Mouse (Mus musculus) C2C12 (cell line): ENCODE data around the gene Tmem191c. TPM values are rescaled to one million over a fixed set of nuclear protein-coding genes. Genes with fewer than 3 reads are reported as not detected.

Source experiments
- H3K27me3 ChIP-seq: one replicate; pipeline ENCODE4 v1.6.1; 2011; ENCODE audit not compliant: control insufficient read depth, insufficient read depth, insufficient read length
- H3K36me3 ChIP-seq: one replicate; pipeline ENCODE4 v1.6.1; 2011; ENCODE audit not compliant: control insufficient read depth, insufficient read depth
- H3K4me3 ChIP-seq: one replicate; pipeline ENCODE4 v1.5.1; 2011; ENCODE audit warnings: mild to moderate bottlenecking, control low read depth; ENCODE audit not compliant: poor library complexity, insufficient read depth, severe bottlenecking
- H3K79me2 ChIP-seq: one replicate; pipeline ENCODE4 v1.6.1; 2011; ENCODE audit not compliant: control insufficient read depth, insufficient read depth
- H3K79me3 ChIP-seq: one replicate; pipeline ENCODE4 v1.6.1; 2011; ENCODE audit warnings: low read depth, control low read depth
- H3ac ChIP-seq: one replicate; pipeline ENCODE3; 2011; ENCODE audit warnings: low read depth; ENCODE audit not compliant: control insufficient read depth, insufficient read length
- CEBPB ChIP-seq: IDR thresholded peaks from one replicate; pipeline ENCODE4 v1.6.1; 2011; ENCODE audit warnings: low read depth, mild to moderate bottlenecking, control low read depth, moderate library complexity
- CTCF ChIP-seq: IDR thresholded peaks from one replicate; pipeline ENCODE4 v1.5.1; 2011; ENCODE audit not compliant: control insufficient read depth, insufficient read depth, insufficient read length
- FOSL1 ChIP-seq: IDR thresholded peaks from one replicate; pipeline ENCODE4 v1.8.0; 2011; ENCODE audit warnings: mild to moderate bottlenecking, low read length; ENCODE audit not compliant: poor library complexity, insufficient read depth, severe bottlenecking
- MAX ChIP-seq: IDR thresholded peaks from one replicate; pipeline ENCODE4 v1.6.1; 2011; ENCODE audit warnings: mild to moderate bottlenecking, control low read depth
- MYOD1 ChIP-seq: IDR thresholded peaks from one replicate; pipeline ENCODE4 v1.6.1; 2011; ENCODE audit warnings: low read depth; ENCODE audit not compliant: control insufficient read depth, insufficient read length
- MYOG ChIP-seq: IDR thresholded peaks from one replicate; pipeline ENCODE4 v1.6.1; 2011; ENCODE audit not compliant: control insufficient read depth, insufficient read length; ENCODE audit errors: extremely low read depth
- USF1 ChIP-seq: IDR thresholded peaks from one replicate; pipeline ENCODE4 v1.6.1; 2011; ENCODE audit warnings: low read depth, mild to moderate bottlenecking, control low read depth, moderate library complexity
- polyA plus RNA-seq: library from polyadenylated mRNA; unstranded; fragments of >200 nt; fragmentation: generic; extraction: Trizol; gene quantifications from one replicate; pipeline ENCODE4 v1.2.1, GENCODE M21; 2012; ENCODE audit warnings: missing spikeins

Gene Tmem191c
- polyA plus RNA-seq, 1 experiment: 1.3 TPM

- Histone ChIP-seq H3ac (no peak overlapping the region), H3K27me3 (no peaks in the 10 kb centered on the region), H3K79me2 (no peaks in the 10 kb centered on the region), H3K4me3 (no peak overlapping the region), H3K36me3 (no peaks in the 10 kb centered on the region), H3K79me3 (no peaks in the 10 kb centered on the region)
- TF ChIP-seq CTCF (no peak), MYOG (no peak), FOSL1 (no peak), MAX (no peak), CEBPB (no peak), USF1 (no peak), MYOD1 (no peak)
Measured at GRCm38 (mm10) chr16:17331855-17332254, 56.0 kb downstream of the Tmem191c start.

Other genes with a start within 250 kb of the Tmem191c start
- 0.89 TPM for gene Ypel1, start 206.4 kb upstream of the Tmem191c start, polyA plus RNA-seq
- gene Ppil2, start 164.8 kb upstream of the Tmem191c start, polyA plus RNA-seq: 46.0 TPM
- gene 2610318N02Rik, start 150.9 kb upstream of the Tmem191c start, polyA plus RNA-seq: 25.4 TPM
- gene Sdf2l1, start 143.7 kb upstream of the Tmem191c start, polyA plus RNA-seq: 41.1 TPM
- gene Ydjc, start 131.5 kb upstream of the Tmem191c start, polyA plus RNA-seq: 5.6 TPM
- gene Ccdc116, start 128.8 kb upstream of the Tmem191c start, polyA plus RNA-seq: 0.18 TPM
- gene Ube2l3, start 73.4 kb upstream of the Tmem191c start, polyA plus RNA-seq: 135 TPM
- gene Rimbp3, start 67.5 kb upstream of the Tmem191c start, polyA plus RNA-seq: 0.02 TPM
- gene Hic2, start 42.5 kb upstream of the Tmem191c start, polyA plus RNA-seq: 1.1 TPM
- 0.16 TPM for gene Serpind1, start 55.3 kb downstream of the Tmem191c start, polyA plus RNA-seq
- gene Snap29, start 129.9 kb downstream of the Tmem191c start, polyA plus RNA-seq: 9.1 TPM
- gene Pi4ka, start 130.2 kb downstream of the Tmem191c start, polyA plus RNA-seq: 39.5 TPM
- 15.2 TPM for gene Crkl, start 175.9 kb downstream of the Tmem191c start, polyA plus RNA-seq
- gene Aifm3, start 213.5 kb downstream of the Tmem191c start, polyA plus RNA-seq: not detected
- 69.0 TPM for gene Lztr1, start 232.6 kb downstream of the Tmem191c start, polyA plus RNA-seq